In genomic region chr11:121956367-121957235, GRCm38 (mm10) we compare ENCODE assay signal across 8 mouse cellular contexts.
DNase-seq lines count a peak whose midpoint lies in the region; ATAC-seq and TF ChIP-seq lines count a peak whose summit lies in the region.
"Not testable (repeated sequence)": the region's sequence is repeated elsewhere in the genome, so short reads cannot be mapped to it uniquely, and the experiment has no call there.

No protein-coding gene starts in this region.

- WGBS in embryonic facial prominence, embryonic 11.5 days = 14% methylated on average over 20 of the region's 20 CpGs
- 8% methylated on average over 20 of the region's 20 CpGs for WGBS in hindbrain, embryonic 12.5 days
- WGBS in liver, postnatal 0 days (ENCODE audit: insufficient replicate concordance) = 25% methylated on average over 18 of the region's 20 CpGs
- 12% methylated on average over 19 of the region's 20 CpGs for WGBS in neural tube, embryonic 11.5 days
- 22% methylated on average over 20 of the region's 20 CpGs for WGBS in stomach, embryonic 16.5 days

- peak; percentile 57 for DNase-seq in R1 (ENCODE audit: low read depth, low spot score)
- not testable (repeated sequence) for DNase-seq in embryonic facial prominence, embryonic 11.5 days (ENCODE audit: low spot score)
- peak; percentile 3 for DNase-seq in frontal cortex, postnatal 14 days (ENCODE audit: low spot score in 2 of 2)
- DNase-seq in left cerebral cortex, postnatal 4 days = peak; percentile 17
- DNase-seq in liver, postnatal 0 days = peak; percentile 12
- peak; percentile 14 for DNase-seq in neural tube, embryonic 11.5 days (ENCODE audit: low spot score)

- H3K4me2 ChIP-seq in embryonic facial prominence, embryonic 11.5 days (ENCODE audit: low read depth, low read length) = peak overlapping the region; percentile 33
- H3K4me2 ChIP-seq in hindbrain, embryonic 12.5 days (replicated peaks) = peak overlapping the region; percentile 50
- peak overlapping the region; percentile 40; the same call in 1 of the 2 replicates for H3K4me2 ChIP-seq in liver, postnatal 0 days (ENCODE audit: low read depth, low read length)
- peak overlapping the region; percentile 32; the same call in 1 of the 2 replicates for H3K4me2 ChIP-seq in neural tube, embryonic 11.5 days (ENCODE audit: low read depth)
- H3K4me2 ChIP-seq in stomach, embryonic 16.5 days (ENCODE audit: low read depth, low read length) = peak overlapping the region; percentile 38; the same call in 1 of the 2 replicates

- H3K27ac ChIP-seq in embryonic facial prominence, embryonic 11.5 days (replicated peaks; ENCODE audit: low read depth, low read length); hindbrain, embryonic 12.5 days; liver, postnatal 0 days (ENCODE audit: low read depth); neural tube, embryonic 11.5 days (ENCODE audit: low read depth, low read length); stomach, embryonic 16.5 days (ENCODE audit: low read length): not testable (repeated sequence)

- TF ChIP-seq EP300 in liver, postnatal 0 days (IDR thresholded peaks at IDR 0.05; ENCODE audit: low read depth) = not testable (repeated sequence)

- intact Hi-C loops in left cerebral cortex, postnatal 4 days (cut with DNase I) = not testable (repeated sequence)

- TF ChIP-seq CTCF in liver, postnatal 0 days (IDR thresholded peaks at IDR 0.05; ENCODE audit: low read depth) = not testable (repeated sequence)

- not testable (repeated sequence) for H3K27me3 ChIP-seq in embryonic facial prominence, embryonic 11.5 days (ENCODE audit: control insufficient read depth, insufficient read depth, low read length); hindbrain, embryonic 12.5 days; liver, postnatal 0 days (ENCODE audit: insufficient read depth, low read length); neural tube, embryonic 11.5 days (ENCODE audit: control insufficient read depth, insufficient read depth, low read length); stomach, embryonic 16.5 days (ENCODE audit: control insufficient read depth, insufficient read depth, low read length)

- H3K9ac ChIP-seq in embryonic facial prominence, embryonic 11.5 days (replicated peaks; ENCODE audit: low read length) = peak overlapping the region; percentile 34; the same call in 1 of the 2 replicates
- not testable (repeated sequence) for H3K9ac ChIP-seq in hindbrain, embryonic 12.5 days; neural tube, embryonic 11.5 days (ENCODE audit: low read length); stomach, embryonic 16.5 days (ENCODE audit: low read length)
- 0 out of 2 replicates have a peak overlapping the region, but pooled peaks have one; percentile 30 for H3K9ac ChIP-seq in liver, postnatal 0 days (replicated peaks)

- H3K9me3 ChIP-seq in embryonic facial prominence, embryonic 11.5 days (replicated peaks; ENCODE audit: control insufficient read depth, low read length); hindbrain, embryonic 12.5 days (replicated peaks); liver, postnatal 0 days (ENCODE audit: low read length); neural tube, embryonic 11.5 days (ENCODE audit: control insufficient read depth, low read length); stomach, embryonic 16.5 days (replicated peaks; ENCODE audit: control insufficient read depth, low read length): not testable (repeated sequence)

- H3K4me1 ChIP-seq in embryonic facial prominence, embryonic 11.5 days (ENCODE audit: control insufficient read depth, insufficient read depth, low read length); hindbrain, embryonic 12.5 days; liver, postnatal 0 days (ENCODE audit: insufficient read depth); neural tube, embryonic 11.5 days (ENCODE audit: control insufficient read depth, insufficient read depth, low read length); stomach, embryonic 16.5 days (ENCODE audit: control insufficient read depth, insufficient read depth, low read length): not testable (repeated sequence)

- not testable (repeated sequence) for ATAC-seq in embryonic facial prominence, embryonic 11.5 days (replicated peaks; ENCODE audit: insufficient number of reproducible peaks, low FRiP score, low TSS enrichment, low read depth); hindbrain, embryonic 12.5 days (ENCODE audit: low FRiP score); liver, postnatal 0 days; neural tube, embryonic 11.5 days (ENCODE audit: insufficient read depth, low FRiP score, low TSS enrichment); stomach, embryonic 16.5 days (ENCODE audit: insufficient read depth, low FRiP score)

- 0 out of 2 replicates have a peak overlapping the region, but pooled peaks have one; percentile 6 for H3K4me3 ChIP-seq in embryonic facial prominence, embryonic 11.5 days (ENCODE audit: low read depth, low read length)
- peak overlapping the region; percentile 25 for H3K4me3 ChIP-seq in hindbrain, embryonic 12.5 days
- 0 out of 2 replicates have a peak overlapping the region, but pooled peaks have one; percentile 13 for H3K4me3 ChIP-seq in liver, postnatal 0 days (ENCODE audit: low read depth, low read length)
- 0 out of 2 replicates have a peak overlapping the region, but pooled peaks have one; percentile 4 for H3K4me3 ChIP-seq in neural tube, embryonic 11.5 days (ENCODE audit: low read depth, low read length)
- not testable (repeated sequence) for H3K4me3 ChIP-seq in stomach, embryonic 16.5 days (replicated peaks; ENCODE audit: low read length)

- not testable (repeated sequence) for H3K36me3 ChIP-seq in embryonic facial prominence, embryonic 11.5 days (replicated peaks; ENCODE audit: control insufficient read depth, insufficient read depth, low read depth, low read length); hindbrain, embryonic 12.5 days; liver, postnatal 0 days (replicated peaks; ENCODE audit: insufficient read depth, low read length); neural tube, embryonic 11.5 days (ENCODE audit: control insufficient read depth, insufficient read depth, low read length); stomach, embryonic 16.5 days (ENCODE audit: control insufficient read depth, insufficient read depth, low read length)
